Mouse (Mus musculus) CH12.LX (cell line): ENCODE measurements around the gene D630045J12Rik. TPM values are rescaled to one million over a fixed set of nuclear protein-coding genes. Genes with fewer than 3 reads are reported as not detected.

ENCODE experiments used
- DNase-seq: peaks from one replicate; pipeline ENCODE4 v3.0.0-alpha.2; 2013; ENCODE audit errors: extremely low read depth
- H3K27ac ChIP-seq: 2 replicates; pipeline ENCODE4 v1.5.1; 2012; ENCODE audit warnings: low read depth, mild to moderate bottlenecking, control low read depth, moderate library complexity; ENCODE audit not compliant: insufficient read depth
- H3K27me3 ChIP-seq: replicated peaks from 2 replicates; pipeline ENCODE3; 2012; ENCODE audit warnings: inconsistent platforms
- H3K36me3 ChIP-seq, 2 experiments: replicated peaks in 1 of 2; 2 replicates each; pipeline versions ENCODE3 to v1.6.1; 2012; ENCODE audit warnings: inconsistent platforms in 1 of 2, low read length in 1 of 2, mild to moderate bottlenecking in 1 of 2, mixed read lengths in 1 of 2, moderate library complexity in 1 of 2; ENCODE audit not compliant: control insufficient read depth in 1 of 2, insufficient read depth in 1 of 2
- H3K4me1 ChIP-seq, 2 experiments: 2 replicates each; pipeline ENCODE4 v1.6.1; 2012; ENCODE audit warnings: inconsistent platforms in 1 of 2, moderate library complexity in 1 of 2; ENCODE audit not compliant: insufficient read depth in 2 of 2, control insufficient read depth in 1 of 2
- H3K4me2 ChIP-seq: 2 replicates; pipeline ENCODE4 v1.6.1; 2012; ENCODE audit warnings: low read depth, mild to moderate bottlenecking, control low read depth; ENCODE audit not compliant: poor library complexity, insufficient read depth, severe bottlenecking
- H3K4me3 ChIP-seq, 3 experiments: fragments of 150-350 bp in 1 of 3; sonication (generic) in 1 of 3; replicated peaks in 1 of 3; 2 replicates each; pipeline versions ENCODE3 to v1.5.1; 2011 to 2012; ENCODE audit warnings: low read depth in 2 of 3, low read length in 2 of 3, mild to moderate bottlenecking in 2 of 3, moderate library complexity in 2 of 3, control low read depth in 1 of 3, improper control_type of control experiment in 1 of 3, inconsistent platforms in 1 of 3, mixed read lengths in 1 of 3; ENCODE audit not compliant: poor library complexity in 1 of 3
- H3K79me2 ChIP-seq: replicated peaks from 2 replicates; pipeline ENCODE4 v1.6.1; 2012; ENCODE audit warnings: mild to moderate bottlenecking, moderate library complexity; ENCODE audit not compliant: control insufficient read depth, poor library complexity, insufficient read depth, severe bottlenecking; ENCODE audit errors: extremely low read depth
- H3K9ac ChIP-seq: 2 replicates; pipeline ENCODE4 v1.6.1; 2012; ENCODE audit warnings: low read depth, mild to moderate bottlenecking, control low read depth, moderate library complexity; ENCODE audit not compliant: insufficient read depth
- H3K9me3 ChIP-seq: replicated peaks from 2 replicates; pipeline ENCODE3; 2012; ENCODE audit warnings: low read length, inconsistent platforms, mixed read lengths
- BHLHE40 ChIP-seq: IDR thresholded peaks from 2 replicates; pipeline ENCODE4 v1.6.1; 2011; ENCODE audit warnings: mild to moderate bottlenecking, low read depth, low read length, improper control_type of control experiment
- CHD2 ChIP-seq: IDR thresholded peaks from 2 replicates; pipeline ENCODE4 v1.6.1; 2011; ENCODE audit warnings: low read length, improper control_type of control experiment
- CTCF ChIP-seq, 2 experiments: IDR thresholded peaks in 1 of 2; conservative IDR thresholded peaks in 1 of 2; 2 replicates each; pipeline ENCODE4 v1.5.1; 2011 to 2012; ENCODE audit warnings: low read depth in 2 of 2, low read length in 2 of 2, improper control_type of control experiment in 1 of 2, inconsistent platforms in 1 of 2, mild to moderate bottlenecking in 1 of 2, moderate library complexity in 1 of 2
- E2F4 ChIP-seq: IDR thresholded peaks from 2 replicates; pipeline ENCODE4 v1.6.1; 2011; ENCODE audit warnings: low read depth, low read length, improper control_type of control experiment; ENCODE audit not compliant: insufficient replicate concordance
- EP300 ChIP-seq: IDR thresholded peaks from 2 replicates; pipeline ENCODE4 v1.6.1; 2011; ENCODE audit warnings: low read length, improper control_type of control experiment
- GABPA ChIP-seq: IDR thresholded peaks from 2 replicates; pipeline ENCODE4 v1.6.1; 2012; ENCODE audit warnings: low read depth, low read length, improper control_type of control experiment, inconsistent platforms; ENCODE audit not compliant: insufficient replicate concordance
- HCFC1 ChIP-seq: IDR thresholded peaks from 2 replicates; pipeline ENCODE4 v1.6.1; 2012; ENCODE audit warnings: low read depth, mild to moderate bottlenecking, inconsistent platforms, low read length, improper control_type of control experiment
- IRF4 ChIP-seq: IDR thresholded peaks from 2 replicates; pipeline ENCODE4 v1.6.1; 2014; ENCODE audit warnings: low read depth, mild to moderate bottlenecking, inconsistent platforms, low read length, improper control_type of control experiment
- KAT2A ChIP-seq: IDR thresholded peaks from 2 replicates; pipeline ENCODE4 v1.6.1; 2012; ENCODE audit warnings: low read length, improper control_type of control experiment, inconsistent platforms; ENCODE audit not compliant: insufficient replicate concordance
- MAFK ChIP-seq: IDR thresholded peaks from 2 replicates; pipeline ENCODE4 v1.6.1; 2011; ENCODE audit warnings: low read length, improper control_type of control experiment; ENCODE audit not compliant: insufficient replicate concordance
- MAX ChIP-seq: IDR thresholded peaks from 2 replicates; pipeline ENCODE4 v1.6.1; 2011; ENCODE audit warnings: low read length, improper control_type of control experiment
- MAZ ChIP-seq: IDR thresholded peaks from 2 replicates; pipeline ENCODE4 v1.6.1; 2012; ENCODE audit warnings: low read depth, mild to moderate bottlenecking, inconsistent platforms, low read length, improper control_type of control experiment, moderate library complexity
- MEF2A ChIP-seq: IDR thresholded peaks from 2 replicates; pipeline ENCODE4 v1.6.1; 2014; ENCODE audit warnings: low read depth, mild to moderate bottlenecking, inconsistent platforms, low read length, improper control_type of control experiment, borderline replicate concordance
- MXI1 ChIP-seq: IDR thresholded peaks from 2 replicates; pipeline ENCODE4 v1.6.1; 2011; ENCODE audit warnings: mild to moderate bottlenecking, low read depth, low read length, improper control_type of control experiment
- MYC ChIP-seq: IDR thresholded peaks from 2 replicates; pipeline ENCODE4 v1.6.1; 2011; ENCODE audit warnings: low read depth, mild to moderate bottlenecking, improper control_type of control experiment, low read length
- NELFE ChIP-seq: IDR thresholded peaks from 2 replicates; pipeline ENCODE4 v1.6.1; 2011; ENCODE audit warnings: low read depth, low read length, improper control_type of control experiment
- NRF1 ChIP-seq: IDR thresholded peaks from 2 replicates; pipeline ENCODE4 v1.6.1; 2014; ENCODE audit warnings: low read depth, mild to moderate bottlenecking, inconsistent platforms, low read length, improper control_type of control experiment, moderate library complexity
- POLR2A ChIP-seq: IDR thresholded peaks from 2 replicates; pipeline ENCODE4 v1.6.1; 2011; ENCODE audit warnings: low read depth, mild to moderate bottlenecking, improper control_type of control experiment, low read length
- POLR2AphosphoS2 ChIP-seq: IDR thresholded peaks from 2 replicates; pipeline ENCODE4 v1.6.1; 2011; ENCODE audit warnings: low read depth, low read length, improper control_type of control experiment
- SIN3A ChIP-seq: IDR thresholded peaks from 2 replicates; pipeline ENCODE4 v1.6.1; 2012; ENCODE audit warnings: low read length, improper control_type of control experiment, inconsistent platforms
- TBP ChIP-seq: conservative IDR thresholded peaks from 2 replicates; pipeline ENCODE4 v1.6.1; 2011; ENCODE audit warnings: low read depth, low read length, improper control_type of control experiment
- TCF12 ChIP-seq: IDR thresholded peaks from 2 replicates; pipeline ENCODE4 v1.6.1; 2014; ENCODE audit warnings: low read depth, mild to moderate bottlenecking, inconsistent platforms, low read length, improper control_type of control experiment
- USF1 ChIP-seq: IDR thresholded peaks from 2 replicates; pipeline ENCODE4 v1.6.1; 2014; ENCODE audit warnings: low read depth, mild to moderate bottlenecking, inconsistent platforms, low read length, improper control_type of control experiment
- ZC3H11A ChIP-seq: IDR thresholded peaks from 2 replicates; pipeline ENCODE4 v1.6.1; 2012; ENCODE audit warnings: low read depth, mild to moderate bottlenecking, inconsistent platforms, low read length, improper control_type of control experiment
- dilution Hi-C: fragments of 300-500 bp; cut with MboI; formaldehyde crosslinking; loops from 2 replicates; pipeline ENCODE4 v1.14.3; 2020; ENCODE audit warnings: low sequenced_read_pairs; ENCODE audit not compliant: extremely low pct_unique_long_range_greater_than_20kb, extremely low pct_ligation_motif_present
- in situ Hi-C: fragments of 300-500 bp; cut with MboI; formaldehyde crosslinking; loops from 3 replicates; pipeline ENCODE4 v1.14.3; 2019; ENCODE audit warnings: low sequenced_read_pairs, low pct_ligation_motif_present, low pct_unique_long_range_greater_than_20kb, mixed read lengths
- polyA plus RNA-seq: library from polyadenylated mRNA; unstranded; fragments of >175 nt; gene quantifications from 2 replicates; pipeline ENCODE4 v1.2.1, GENCODE M21; 2012; ENCODE audit warnings: low read depth; ENCODE audit not compliant: insufficient read length
- total RNA-seq, 2 experiments: library from RNA; depleted of rRNA; stranded (reverse); fragments of 300-350 nt in 1 of 2; fragments of >200 nt in 1 of 2; gene quantifications; 2 replicates each; pipeline ENCODE4 v1.2.3; 2012 to 2014

The D630045J12Rik gene
- total and polyA plus RNA-seq, 3 experiments, result 0.48 to 4.9 (median 1.7) TPM

GRCm38 (mm10) chr6:38244167-38244566, 9.6 kb downstream of the D630045J12Rik start:
- Histone ChIP-seq H3K9me3 (no peaks in the 10 kb centered on the region), H3K4me3 (no peak overlapping the region), H3K27me3 (no peaks in the 10 kb centered on the region), H3K36me3 (no peaks in the 10 kb centered on the region), H3K4me2 (no peak overlapping the region)
- no peak for DNase-seq
- no peak for TF ChIP-seq MAZ
- TF ChIP-seq SIN3A, result no peak
- no peak for TF ChIP-seq HCFC1
- TF ChIP-seq TBP, result no peak
- TF ChIP-seq EP300, result no peak
- no peak for TF ChIP-seq MAFK
- TF ChIP-seq POLR2AphosphoS2, result no peak
- TF ChIP-seq ZC3H11A, result no peak
- TF ChIP-seq CHD2, result no peak
- TF ChIP-seq MXI1, result no peak
- no peak for TF ChIP-seq E2F4
- TF ChIP-seq BHLHE40, result no peak
- no peak for TF ChIP-seq POLR2A
- no peak for TF ChIP-seq USF1
- TF ChIP-seq, all 38 proteins: peak for 0
- dilution Hi-C loops, result no loop called here
- in situ Hi-C loops, result no loop called here
- no peaks in the 10 kb centered on the region for H3K79me2 ChIP-seq
- H3K9ac ChIP-seq, result no peak overlapping the region
- peaks cover 18 to 66% of the 10 kb centered on the region in 2 experiments for H3K4me1 ChIP-seq
- H3K27ac ChIP-seq, result no peak overlapping the region

- H3K36me3 ChIP-seq, result no peaks in the 10 kb centered on the region
- H3K27ac ChIP-seq, result no peak overlapping the region
- H3K9ac ChIP-seq, result no peak overlapping the region
- H3K4me1 ChIP-seq, result peaks cover 15 to 57% of the 10 kb centered on the region in 2 experiments
- dilution Hi-C loops, result no loop called here
- H3K27me3 ChIP-seq, result no peaks in the 10 kb centered on the region
- H3K4me2 ChIP-seq, result no peak overlapping the region
- in situ Hi-C loops, result no loop called here
- no peak for DNase-seq
- H3K4me3 ChIP-seq, result no peak overlapping the region
- no peaks in the 10 kb centered on the region for H3K79me2 ChIP-seq
- no peak for TF ChIP-seq MYC
- TF ChIP-seq MEF2A, result no peak
- TF ChIP-seq KAT2A, result no peak
- no peak for TF ChIP-seq TBP
- no peak for TF ChIP-seq CTCF (conservative IDR thresholded peaks at IDR 0.05 in 1 of 2, IDR thresholded peaks at IDR 0.05 in 1 of 2; ENCODE audit: low read depth in 2 of 2, low read length in 2 of 2)
- TF ChIP-seq POLR2A, result no peak
- no peak for TF ChIP-seq GABPA
- no peak for TF ChIP-seq E2F4
- no peak for TF ChIP-seq BHLHE40
- TF ChIP-seq CHD2, result no peak
- TF ChIP-seq MAX, result no peak
- no peak for TF ChIP-seq IRF4
- no peak for TF ChIP-seq NELFE
- no peak for TF ChIP-seq TCF12
- no peak for TF ChIP-seq EP300
- TF ChIP-seq NRF1, result no peak
- no peak for TF ChIP-seq MAZ
- TF ChIP-seq USF1, result no peak
- H3K9me3 ChIP-seq, result no peaks in the 10 kb centered on the region
Measured at GRCm38 (mm10) chr6:38242833-38243232, 11.0 kb downstream of the D630045J12Rik start.
